Mouse (Mus musculus): Measurements from ENCODE around the gene Clptm1.

- TF ChIP-seq MYOD1 (IDR thresholded peaks at IDR 0.05; ENCODE audit: control insufficient read depth, insufficient read length, low read depth) (no peak), MAX (IDR thresholded peaks at IDR 0.05) (no peak)
Observed at GRCm38 (mm10) chr7:19666750-19667149, 1.9 kb upstream of the Clptm1 start.

Measured in C2C12 (cell line).